Mouse (Mus musculus) spleen, adult 18-20 months (tissue): Measurements from ENCODE around the gene Ntng1.

Source experiments
- DNase-seq, 2 experiments: peaks; one replicate each; pipeline ENCODE4 v3.0.0; 2022; ENCODE audit warnings: mixed read lengths in 2 of 2

Gene Ntng1

GRCm38 (mm10) chr3:110143206-110144061 lies at the start of gene Ntng1:
TSS of gene Ntng1 (minus strand) at chr3:110144011.
- no peak for DNase-seq

- DNase-seq, result no peak
Measured at GRCm38 (mm10) chr3:110187401-110187948, 43.7 kb upstream of the Ntng1 start.

GRCm38 (mm10) chr3:110149089-110149488 lies 5.3 kb upstream of the Ntng1 start:
- DNase-seq, result no peak

GRCm38 (mm10) chr3:110144301-110145055 lies 667 bp upstream of the Ntng1 start:
- no peak for DNase-seq

GRCm38 (mm10) chr3:110142314-110143205 lies 1.3 kb downstream of the Ntng1 start:
- DNase-seq, result no peak

- no peak for DNase-seq
Measured at GRCm38 (mm10) chr3:110141351-110142302, 2.2 kb downstream of the Ntng1 start.

GRCm38 (mm10) chr3:110136115-110136514 lies 7.7 kb downstream of the Ntng1 start:
- DNase-seq, result no peak

GRCm38 (mm10) chr3:110133150-110133549 lies 10.7 kb downstream of the Ntng1 start:
- DNase-seq, result no peak

- no peak for DNase-seq
Measured at GRCm38 (mm10) chr3:110132289-110132688, 11.5 kb downstream of the Ntng1 start.

- DNase-seq, result no peak
Measured at GRCm38 (mm10) chr3:110131043-110131891, 12.5 kb downstream of the Ntng1 start.

- DNase-seq, result no peak
Measured at GRCm38 (mm10) chr3:110129607-110130006, 14.2 kb downstream of the Ntng1 start.

- no peak for DNase-seq
Measured at GRCm38 (mm10) chr3:110105982-110106381, 37.8 kb downstream of the Ntng1 start.

GRCm38 (mm10) chr3:110094407-110094806 lies 49.4 kb downstream of the Ntng1 start:
- no peak for DNase-seq

- DNase-seq, result no peak
Measured at GRCm38 (mm10) chr3:110094003-110094402, 49.8 kb downstream of the Ntng1 start.

- DNase-seq, result no peak
Measured at GRCm38 (mm10) chr3:110092521-110092920, 51.3 kb downstream of the Ntng1 start.

- no peak for DNase-seq
Measured at GRCm38 (mm10) chr3:110087189-110087588, 56.6 kb downstream of the Ntng1 start.

- DNase-seq, result no peak
Measured at GRCm38 (mm10) chr3:110085336-110085735, 58.5 kb downstream of the Ntng1 start.

GRCm38 (mm10) chr3:110064709-110065256 lies 79.0 kb downstream of the Ntng1 start:
- DNase-seq, result no peak

GRCm38 (mm10) chr3:110055915-110056314 lies 87.9 kb downstream of the Ntng1 start:
- no peak for DNase-seq

- no peak for DNase-seq
Measured at GRCm38 (mm10) chr3:110055433-110055832, 88.4 kb downstream of the Ntng1 start.
